Mouse (Mus musculus) kidney, embryonic 16.5 days (tissue): ENCODE measurements at regions not wholly inside any gene's neighbourhood (a gene's known extent, or its start where the extent isn't known, plus 50 kb on each side); places are given as distances from the start of the nearest gene placed in this dataset.

Experiments
- ATAC-seq: fragments of 200-750 bp; cut with Nextera tagmentation; 2 replicates; pipeline ENCODE4 v1.8.0; 2017; ENCODE audit warnings: moderate TSS enrichment; ENCODE audit not compliant: low FRiP score, low TSS enrichment
- H3K27ac ChIP-seq: fragments of 300-500 bp; sonication (generic); 2 replicates; pipeline ENCODE4 v1.5.1; 2014; ENCODE audit warnings: low read length
- H3K27me3 ChIP-seq: fragments of 300-500 bp; sonication (generic); 2 replicates; pipeline ENCODE4 v1.6.1; 2014; ENCODE audit warnings: low read length, control low read depth, mixed read lengths; ENCODE audit not compliant: insufficient read depth
- H3K36me3 ChIP-seq: fragments of 300-500 bp; sonication (generic); 2 replicates; pipeline ENCODE4 v1.6.1; 2014; ENCODE audit warnings: low read length, control low read depth, mixed read lengths; ENCODE audit not compliant: insufficient read depth
- H3K4me1 ChIP-seq: fragments of 300-500 bp; sonication (generic); 2 replicates; pipeline ENCODE4 v1.6.1; 2014; ENCODE audit warnings: low read length, control low read depth, mixed read lengths; ENCODE audit not compliant: insufficient read depth
- H3K4me2 ChIP-seq: fragments of 300-500 bp; sonication (generic); replicated peaks from 2 replicates; pipeline ENCODE4 v1.6.1; 2014; ENCODE audit warnings: low read depth, low read length
- H3K4me3 ChIP-seq: fragments of 300-500 bp; sonication (generic); 2 replicates; pipeline ENCODE4 v1.5.1; 2014; ENCODE audit warnings: mild to moderate bottlenecking, low read length
- H3K9ac ChIP-seq: fragments of 300-500 bp; sonication (generic); replicated peaks from 2 replicates; pipeline ENCODE4 v1.6.1; 2014; ENCODE audit warnings: low read length
- H3K9me3 ChIP-seq: fragments of 300-500 bp; sonication (generic); 2 replicates; pipeline ENCODE4 v1.6.1; 2016; ENCODE audit warnings: low read length, control low read depth
- WGBS: fragments of 180-500 bp; shearing (Covaris S2); extraction: QIAGEN DNeasy Blood & Tissue Kit; methylation state at CpG from one replicate; pipeline ENCODE4 v1.1.7; 2014; 5-methylcytosine and 5-hydroxymethylcytosine counted together

DNA sequence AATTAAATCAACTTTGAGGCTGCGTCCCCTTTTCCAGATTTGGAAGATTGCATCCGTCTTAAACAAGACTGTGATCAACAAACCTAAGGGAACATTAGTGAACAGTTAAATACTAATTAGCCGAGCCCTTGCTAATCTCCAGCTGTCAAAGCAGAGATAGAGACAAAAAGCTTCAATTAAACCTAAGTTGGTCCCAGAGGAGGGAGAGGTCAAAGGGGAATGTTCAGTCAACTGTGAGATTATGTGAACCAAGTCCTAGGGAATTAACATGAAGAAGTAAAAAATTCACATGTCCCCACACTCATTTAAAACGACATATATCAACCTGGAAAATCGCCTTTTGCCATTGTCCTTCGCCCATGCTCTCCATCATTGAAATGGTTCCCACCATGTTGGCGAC lies 59.7 kb upstream of the Tbx20 start:
- no peak for ATAC-seq
- no peak overlapping the region for H3K27ac ChIP-seq
- WGBS: 52% methylated on average over 7 of the region's 7 CpGs

DNA sequence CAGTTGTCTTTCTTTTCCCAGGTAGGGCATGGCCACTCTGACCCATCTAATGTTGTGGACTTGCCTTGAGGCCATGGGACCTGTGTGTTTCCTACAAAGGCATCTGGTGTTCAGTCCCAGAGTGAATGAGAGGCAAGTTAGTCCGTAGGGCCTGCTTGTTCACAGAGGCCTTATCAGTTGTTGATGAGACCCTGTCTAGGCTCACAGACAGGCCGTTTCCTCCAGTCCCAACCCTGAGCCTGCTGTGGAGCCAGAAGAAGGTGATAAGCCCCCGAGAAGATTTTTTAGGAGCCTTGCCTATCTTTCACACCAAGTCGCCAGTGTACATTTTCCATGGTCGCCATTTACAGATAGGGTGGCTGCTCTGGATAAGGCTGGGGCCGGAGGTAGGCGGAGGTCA lies 74.1 kb upstream of the Tbx20 start:
- H3K9ac ChIP-seq: no peak overlapping the region
- no peak overlapping the region for H3K4me3 ChIP-seq
- H3K4me2 ChIP-seq: no peak overlapping the region
- no peaks in the 10 kb centered on the region for H3K9me3 ChIP-seq
- H3K4me1 ChIP-seq: no peaks in the 10 kb centered on the region
- H3K27ac ChIP-seq: no peak overlapping the region
- no peaks in the 10 kb centered on the region for H3K27me3 ChIP-seq
- H3K36me3 ChIP-seq: no peaks in the 10 kb centered on the region
- ATAC-seq: no peak
- WGBS: 68% methylated on average over 7 of the region's 7 CpGs

More for the DNA sequence above, 59.7 kb upstream of the Tbx20 start:
- Histone ChIP-seq H3K4me2 (no peak overlapping the region), H3K9ac (no peak overlapping the region), H3K9me3 (no peaks in the 10 kb centered on the region), H3K36me3 (no peaks in the 10 kb centered on the region), H3K4me1 (no peaks in the 10 kb centered on the region), H3K4me3 (no peak overlapping the region), H3K27me3 (no peaks in the 10 kb centered on the region)

DNA sequence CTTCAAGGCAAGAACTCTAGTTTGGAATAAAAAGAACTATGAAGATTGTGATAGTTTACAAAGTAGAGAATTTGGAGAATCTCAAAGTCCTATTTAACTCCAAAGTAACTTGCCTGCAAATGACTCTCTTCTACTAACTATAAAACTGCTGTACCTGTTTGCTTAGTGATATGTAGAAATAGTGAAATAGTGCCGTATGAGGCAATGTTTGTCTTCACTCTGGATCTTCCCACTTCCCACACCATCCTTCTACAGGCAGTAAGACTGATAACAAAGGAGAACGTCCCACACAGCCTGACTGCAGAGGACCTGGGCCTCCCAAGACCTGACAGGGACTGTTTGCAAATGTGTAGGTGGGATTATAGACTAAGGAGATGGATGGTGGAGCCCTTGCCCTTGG lies 85.4 kb upstream of the Tbx20 start:
- 75% methylated on average over 2 of the region's 2 CpGs for WGBS
- Histone ChIP-seq H3K27ac (no peak overlapping the region), H3K4me3 (no peak overlapping the region), H3K9me3 (no peaks in the 10 kb centered on the region), H3K27me3 (no peaks in the 10 kb centered on the region), H3K4me2 (no peak overlapping the region), H3K9ac (no peak overlapping the region), H3K4me1 (no peaks in the 10 kb centered on the region), H3K36me3 (no peaks in the 10 kb centered on the region)
- no peak for ATAC-seq

GRCm38 (mm10) chr9:24866390-24867173 lies 92.5 kb upstream of the Tbx20 start:
- ATAC-seq: no peak
- 74% methylated on average over 4 of the region's 4 CpGs for WGBS

GRCm38 (mm10) chr9:24868746-24869145 lies 94.6 kb upstream of the Tbx20 start:
- no peak overlapping the region for H3K4me3 ChIP-seq
- H3K27ac ChIP-seq: no peak overlapping the region
- no peaks in the 10 kb centered on the region for H3K36me3 ChIP-seq
- H3K27me3 ChIP-seq: no peaks in the 10 kb centered on the region
- H3K9ac ChIP-seq: no peak overlapping the region
- no peaks in the 10 kb centered on the region for H3K9me3 ChIP-seq
- ATAC-seq: no peak
- 90% methylated on average over 1 of the region's 1 CpGs for WGBS
- no peak overlapping the region for H3K4me2 ChIP-seq
- no peaks in the 10 kb centered on the region for H3K4me1 ChIP-seq

More at GRCm38 (mm10) chr9:24866390-24867173, 92.5 kb upstream of the Tbx20 start:
- no peak overlapping the region for H3K27ac ChIP-seq
- H3K4me1 ChIP-seq: no peaks in the 10 kb centered on the region
- H3K9me3 ChIP-seq: no peaks in the 10 kb centered on the region
- H3K4me2 ChIP-seq: no peak overlapping the region
- H3K4me3 ChIP-seq: no peak overlapping the region
- H3K27me3 ChIP-seq: no peaks in the 10 kb centered on the region
- H3K36me3 ChIP-seq: no peaks in the 10 kb centered on the region
- H3K9ac ChIP-seq: no peak overlapping the region

GRCm38 (mm10) chr9:24874434-24875143 lies 100.5 kb upstream of the Tbx20 start:
- WGBS: 77% methylated on average over 13 of the region's 13 CpGs
- Histone ChIP-seq H3K27ac (no peak overlapping the region), H3K9ac (no peak overlapping the region), H3K4me2 (no peak overlapping the region), H3K4me1 (no peaks in the 10 kb centered on the region), H3K27me3 (no peaks in the 10 kb centered on the region), H3K4me3 (no peak overlapping the region), H3K9me3 (no peaks in the 10 kb centered on the region), H3K36me3 (no peaks in the 10 kb centered on the region)
- no peak for ATAC-seq

DNA sequence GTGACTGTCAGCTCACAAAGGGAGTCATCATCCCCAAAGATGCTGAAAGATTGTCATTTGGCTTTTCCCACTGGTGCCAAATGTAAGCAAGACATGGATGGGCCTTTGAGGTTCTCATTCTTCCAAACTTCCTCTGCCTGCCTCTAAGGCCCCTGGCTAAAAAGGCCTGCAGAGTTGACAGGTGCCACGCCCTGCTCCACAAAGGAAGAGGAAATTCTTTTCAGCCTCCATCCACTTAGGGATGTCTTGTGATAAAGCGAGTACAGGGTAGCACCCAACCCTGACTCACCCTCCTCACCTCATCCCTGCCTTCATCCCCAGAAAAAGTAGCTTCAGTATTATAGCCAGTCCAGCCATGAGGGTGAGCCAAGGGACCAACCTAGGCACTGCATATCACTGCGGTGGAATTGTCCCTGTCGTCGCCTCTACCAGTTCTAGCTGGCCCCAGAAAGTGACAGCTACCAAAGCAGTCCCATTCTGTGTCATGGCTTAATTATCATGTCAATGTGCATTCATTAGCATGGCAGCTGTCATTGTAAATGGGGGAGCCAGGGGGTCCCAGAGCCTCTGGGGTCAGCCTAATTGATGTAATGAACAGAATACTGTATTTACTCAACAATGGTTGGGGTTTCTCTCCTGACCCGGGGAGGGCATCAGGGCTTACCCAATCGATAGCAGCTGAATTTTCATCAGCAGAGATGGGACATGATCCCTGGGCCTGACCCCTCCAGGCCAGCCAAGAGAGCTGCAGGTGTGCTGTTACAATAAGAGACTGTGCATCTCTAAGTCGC lies 104.5 kb upstream of the Tbx20 start:
- no peak overlapping the region for H3K27ac ChIP-seq
- no peaks in the 10 kb centered on the region for H3K4me1 ChIP-seq
- 47% methylated on average over 8 of the region's 8 CpGs for WGBS
- H3K36me3 ChIP-seq: no peaks in the 10 kb centered on the region
- no peaks in the 10 kb centered on the region for H3K27me3 ChIP-seq
- no peak overlapping the region for H3K4me2 ChIP-seq
- H3K9ac ChIP-seq: no peak overlapping the region
- H3K9me3 ChIP-seq: no peaks in the 10 kb centered on the region
- no peak for ATAC-seq
- no peak overlapping the region for H3K4me3 ChIP-seq

- Histone ChIP-seq H3K4me1 (no peaks in the 10 kb centered on the region), H3K9me3 (no peaks in the 10 kb centered on the region), H3K9ac (no peak overlapping the region), H3K4me3 (no peak overlapping the region), H3K36me3 (no peaks in the 10 kb centered on the region), H3K27me3 (no peaks in the 10 kb centered on the region), H3K4me2 (no peak overlapping the region), H3K27ac (no peak overlapping the region)
- WGBS: 63% methylated on average over 1 of the region's 1 CpGs
- no peak for ATAC-seq
Measured at GRCm38 (mm10) chr9:24879662-24880061, 105.6 kb upstream of the Tbx20 start.

DNA sequence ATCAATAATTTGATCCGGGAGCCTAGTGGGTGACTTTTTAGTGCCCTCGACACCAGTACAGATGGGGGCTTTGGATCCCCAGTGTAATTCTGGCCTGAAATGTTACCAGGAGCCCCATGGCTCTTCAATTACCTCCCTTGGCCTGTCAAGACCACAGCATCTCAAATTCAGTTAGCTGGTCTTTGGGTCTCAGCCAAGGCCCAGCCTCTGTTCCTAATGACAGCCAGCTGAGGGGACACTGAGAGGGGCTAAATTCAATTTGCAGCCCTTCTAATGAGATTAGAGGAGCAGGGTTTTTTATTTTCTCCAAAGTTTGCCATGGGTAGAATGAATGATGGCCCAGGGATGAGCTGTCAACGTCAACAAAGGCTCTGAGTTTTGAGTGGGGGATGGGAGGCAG lies 109.9 kb upstream of the Tbx20 start:
- H3K4me2 ChIP-seq: no peak overlapping the region
- 62% methylated on average over 3 of the region's 3 CpGs for WGBS
- no peak for ATAC-seq

More for the DNA sequence above, 109.9 kb upstream of the Tbx20 start:
- Histone ChIP-seq H3K36me3 (no peaks in the 10 kb centered on the region), H3K27ac (no peak overlapping the region), H3K9me3 (no peaks in the 10 kb centered on the region), H3K9ac (no peak overlapping the region), H3K4me1 (no peaks in the 10 kb centered on the region), H3K4me3 (no peak overlapping the region), H3K27me3 (no peaks in the 10 kb centered on the region)
